Mouse (Mus musculus) liver, embryonic 14.5 days (tissue): ENCODE data around the gene Pcf11.

ENCODE experiments used
- CTCF ChIP-seq: IDR thresholded peaks from 2 replicates; pipeline ENCODE4 v1.5.1; 2016; ENCODE audit warnings: antibody characterized with exemption, low read depth, control low read depth
- EP300 ChIP-seq: IDR thresholded peaks from 2 replicates; pipeline ENCODE4 v1.6.1; 2016; ENCODE audit warnings: antibody characterized with exemption, low read depth

GRCm38 (mm10) chr7:92687556-92688298 is 18.0 kb upstream of the Pcf11 start:
- no peak for TF ChIP-seq CTCF
- no peak for TF ChIP-seq EP300
